Mouse (Mus musculus): Measurements from ENCODE around the gene Pde2a.
A peak's percentile ranks its signal among the peaks of the same experiment; 100 is the strongest.

The Pde2a gene

DNA sequence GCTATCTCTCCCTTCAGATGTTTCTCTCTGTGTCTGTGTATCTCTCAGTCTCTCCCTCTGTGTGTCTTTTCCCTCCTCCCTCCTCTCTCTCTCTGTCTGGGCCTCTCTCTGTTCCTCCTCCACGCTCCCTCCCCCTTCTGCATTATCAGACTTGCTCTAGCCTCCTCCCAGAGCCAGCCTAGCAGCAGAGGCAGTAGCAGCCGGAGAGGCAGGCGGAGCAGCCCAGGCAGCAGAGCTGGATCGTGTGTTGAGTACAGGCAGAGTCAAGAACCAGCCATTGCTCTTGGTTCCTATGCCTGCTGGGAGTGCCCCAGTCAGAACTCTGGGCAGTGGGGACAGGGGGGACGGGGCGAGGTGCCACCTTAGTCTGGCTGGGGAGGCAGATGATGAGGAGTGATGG, at the start of gene Pde2a:
Pde2a (plus strand) TSS at position 163 of the 400 bp plus-strand sequence.
- no peak for DNase-seq (ENCODE audit: low read depth, low spot score)

DNA sequence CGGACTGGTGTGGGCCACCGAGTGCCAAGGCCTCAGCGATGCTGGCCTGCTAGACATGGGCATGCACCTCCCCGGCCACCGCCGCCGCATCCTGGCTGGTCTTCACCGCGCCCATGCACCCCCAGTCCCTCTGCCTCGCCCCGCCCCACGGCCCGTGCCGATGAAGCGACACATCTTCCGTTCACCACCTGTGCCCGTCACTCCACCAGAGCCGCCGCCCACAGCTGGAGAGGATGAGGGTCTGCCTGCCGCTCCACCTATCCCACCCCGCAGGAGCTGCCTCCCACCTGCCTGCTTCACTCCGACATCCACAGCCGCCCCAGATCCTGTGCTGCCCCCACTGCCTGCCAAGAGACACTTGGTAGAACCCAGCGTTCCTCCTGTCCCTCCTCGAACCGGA, 48.4 kb upstream of the Pde2a start:
- no peak for DNase-seq (ENCODE audit: low read depth, low spot score)

DNA sequence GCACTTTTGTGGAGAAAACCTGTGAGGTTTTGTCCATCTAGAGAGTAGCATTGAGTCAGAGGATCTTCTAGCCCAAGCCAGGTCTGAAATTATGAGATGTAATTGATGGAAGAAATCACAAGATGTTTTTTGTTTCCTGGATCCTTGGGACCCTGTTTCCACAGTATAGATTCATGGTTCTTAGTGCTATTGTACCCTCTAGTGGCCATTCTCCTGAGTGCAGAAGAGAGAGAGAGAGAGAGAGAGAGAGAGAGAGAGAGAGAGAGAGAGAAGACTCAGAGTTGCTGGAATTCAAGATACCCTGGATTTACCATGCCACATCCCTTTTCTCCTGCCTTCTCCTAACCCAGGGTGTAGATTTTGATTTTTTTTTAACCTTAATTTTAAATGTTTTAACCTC, 47.3 kb upstream of the Pde2a start:
- DNase-seq (ENCODE audit: low read depth, low spot score): peak; percentile 49

DNA sequence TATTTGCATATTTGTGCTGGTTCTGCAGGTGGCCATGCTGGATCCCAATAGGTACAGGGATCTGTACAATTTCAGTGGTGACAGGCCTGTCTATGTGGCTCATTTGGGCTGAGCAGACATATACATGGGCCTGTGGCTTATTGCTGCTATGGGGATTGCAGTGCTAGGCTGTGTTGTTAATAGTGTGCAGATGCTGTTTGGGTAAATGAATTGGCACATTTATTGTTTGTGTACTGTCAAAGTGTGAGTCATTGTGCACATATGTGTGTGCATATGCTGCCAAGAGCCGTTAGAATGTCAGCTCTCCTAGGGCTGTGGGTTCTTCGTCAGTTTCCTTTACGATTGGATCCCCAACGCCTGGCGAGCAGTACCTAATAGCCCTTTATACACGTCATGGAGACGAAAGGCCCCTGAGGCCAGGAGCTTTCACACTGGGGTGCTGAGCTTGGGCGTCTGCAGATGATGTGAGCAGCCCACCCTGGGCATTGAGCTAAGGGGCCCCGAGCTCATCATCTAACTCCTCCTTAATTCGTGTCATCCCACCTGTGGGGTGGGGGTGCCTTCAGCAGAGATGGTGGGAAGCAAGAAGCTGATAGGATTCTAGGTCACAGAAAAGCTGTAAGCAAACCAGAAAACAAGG, 44.7 kb upstream of the Pde2a start:
- no peak for DNase-seq (ENCODE audit: low read depth, low spot score)

DNA sequence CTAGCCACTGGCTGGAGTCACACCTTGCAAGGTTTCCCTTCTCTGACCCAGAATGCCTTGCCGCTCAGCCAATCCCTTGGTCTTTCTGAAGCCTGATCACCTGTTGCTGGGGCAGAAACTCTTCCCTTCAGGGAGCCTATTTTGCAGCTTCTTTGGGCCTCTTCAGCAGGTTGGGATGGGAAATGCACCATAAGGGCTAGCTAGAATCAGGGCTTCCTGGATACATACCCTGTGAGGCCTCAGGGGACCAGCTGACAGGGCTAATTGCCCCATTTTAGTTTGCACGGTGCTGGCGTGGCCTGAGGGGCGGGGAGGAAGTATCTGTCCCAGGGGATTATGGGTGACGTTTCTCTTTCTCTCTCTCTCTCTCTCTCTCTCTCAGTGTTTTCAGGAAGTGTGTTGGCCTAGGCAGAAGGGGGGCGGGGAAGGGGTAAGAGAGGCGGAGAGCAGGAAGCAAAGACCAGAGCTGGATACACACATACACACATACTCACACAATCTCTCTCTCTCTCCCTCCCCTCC, 43.7 kb upstream of the Pde2a start:
- DNase-seq (ENCODE audit: low read depth, low spot score): peak; percentile 75

DNA sequence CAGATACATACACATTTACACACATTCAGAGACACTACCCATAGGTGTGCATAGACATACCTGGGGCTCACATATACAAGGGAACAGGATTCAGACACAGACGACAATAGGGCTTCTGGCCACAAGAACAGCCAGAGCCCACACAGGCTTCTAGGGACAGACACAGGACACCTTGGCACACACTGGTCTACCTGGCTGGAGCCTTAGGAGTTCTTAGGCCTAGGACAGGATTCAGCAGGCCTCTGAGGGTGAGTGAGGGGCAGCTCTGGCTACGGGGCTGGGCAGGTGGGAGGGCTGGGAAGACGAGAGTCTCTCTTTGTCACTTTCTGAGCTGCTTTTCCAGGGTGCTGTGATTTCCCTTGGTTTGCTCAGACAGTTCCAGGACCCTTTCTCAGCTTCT, 43.2 kb upstream of the Pde2a start:
- no peak for DNase-seq (ENCODE audit: low read depth, low spot score)

DNA sequence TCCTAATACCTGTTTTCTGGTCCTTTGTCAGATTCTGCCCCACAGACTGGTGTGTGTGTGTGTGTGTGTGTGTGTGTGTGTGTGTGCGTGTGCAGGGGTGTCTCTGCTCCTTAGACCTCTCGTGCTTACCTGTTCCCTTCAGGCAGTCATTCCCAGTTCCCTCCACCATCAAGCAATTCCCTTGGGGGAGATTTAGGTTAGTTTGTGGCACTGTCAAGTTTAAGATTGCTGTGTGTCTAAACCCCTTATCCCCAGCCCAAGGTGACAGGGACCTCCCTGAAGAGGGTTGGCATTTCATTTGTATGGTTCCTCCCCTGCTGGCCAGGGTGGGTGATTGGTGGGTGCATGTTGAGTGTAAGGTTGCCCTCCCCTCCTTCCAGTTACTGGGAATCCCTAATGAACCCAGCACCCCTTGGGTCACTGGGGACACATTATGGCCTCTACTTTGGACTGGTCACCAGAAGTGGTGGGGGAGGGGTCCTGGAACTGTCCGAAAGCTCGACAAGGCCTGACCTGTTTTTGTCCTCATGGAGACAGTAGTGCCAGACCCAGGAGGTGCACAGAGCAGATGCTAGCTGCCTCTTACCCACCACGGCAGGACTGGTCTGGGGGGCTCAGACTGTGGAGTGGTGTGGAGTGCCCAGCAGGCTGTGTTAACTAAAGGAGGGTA, 42.6 kb upstream of the Pde2a start:
- no peak for DNase-seq (ENCODE audit: low read depth, low spot score)

DNA sequence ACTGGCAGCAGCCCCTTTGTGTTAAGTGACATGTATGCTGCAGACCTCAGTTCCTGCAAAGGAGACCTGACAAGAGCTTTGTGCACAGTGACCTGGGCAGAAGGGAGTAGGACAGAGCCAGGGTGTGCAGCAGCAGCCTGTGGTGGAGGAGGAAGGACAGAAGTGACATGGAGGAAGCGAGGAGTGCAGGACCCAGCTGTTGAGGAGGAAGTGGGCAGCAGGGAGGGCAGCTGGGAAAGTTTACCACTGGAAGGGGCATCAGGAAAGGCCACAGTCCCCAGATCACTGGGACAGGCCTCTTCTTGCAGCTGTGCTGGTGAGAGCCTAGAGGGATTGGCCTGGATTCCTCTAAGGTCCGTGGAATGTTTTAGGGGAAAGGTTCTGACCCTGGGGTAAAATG, 41.8 kb upstream of the Pde2a start:
- no peak for DNase-seq (ENCODE audit: low read depth, low spot score)

DNA sequence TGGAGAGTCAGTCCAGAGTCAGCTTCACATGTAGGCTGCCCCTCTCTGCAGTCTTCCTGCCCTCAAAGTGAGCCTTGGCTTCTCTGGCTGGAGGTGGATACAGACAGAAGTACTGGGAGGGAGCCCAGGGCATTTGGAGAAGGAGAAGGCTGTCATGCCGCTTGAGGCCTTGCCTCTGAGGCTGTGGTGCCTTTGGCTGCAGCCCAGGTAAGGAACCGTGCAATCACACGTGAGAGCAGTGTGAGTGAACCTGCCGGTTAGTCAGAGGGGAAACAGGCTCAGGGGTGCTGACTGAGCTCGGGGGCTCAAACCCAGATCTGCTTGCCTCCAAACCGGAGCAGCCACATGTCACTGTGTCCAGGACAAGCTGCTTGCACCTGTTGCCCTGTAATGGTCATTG, 40.0 kb upstream of the Pde2a start:
- DNase-seq (ENCODE audit: low read depth, low spot score): no peak

DNA sequence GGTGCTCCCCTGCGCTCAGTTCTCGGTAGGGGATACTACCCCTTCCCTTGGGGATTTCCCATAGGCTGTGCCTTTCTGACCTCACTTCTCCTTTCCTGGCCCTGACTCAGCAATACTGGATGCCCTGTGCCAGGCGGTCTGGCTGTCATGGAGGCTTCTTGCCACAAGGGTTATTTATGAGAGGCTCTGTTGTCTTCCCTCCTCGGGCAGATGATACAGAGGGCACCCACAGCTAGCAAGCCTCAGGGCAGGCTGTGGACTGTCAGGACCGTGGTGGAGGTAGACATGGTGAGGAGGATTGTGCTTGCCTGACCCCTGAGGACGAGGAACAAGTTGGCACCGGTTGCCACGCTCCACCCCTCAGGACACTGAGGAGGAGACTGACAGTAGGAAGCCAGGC, 39.1 kb upstream of the Pde2a start:
- peak; percentile 63 for DNase-seq (ENCODE audit: low read depth, low spot score)

DNA sequence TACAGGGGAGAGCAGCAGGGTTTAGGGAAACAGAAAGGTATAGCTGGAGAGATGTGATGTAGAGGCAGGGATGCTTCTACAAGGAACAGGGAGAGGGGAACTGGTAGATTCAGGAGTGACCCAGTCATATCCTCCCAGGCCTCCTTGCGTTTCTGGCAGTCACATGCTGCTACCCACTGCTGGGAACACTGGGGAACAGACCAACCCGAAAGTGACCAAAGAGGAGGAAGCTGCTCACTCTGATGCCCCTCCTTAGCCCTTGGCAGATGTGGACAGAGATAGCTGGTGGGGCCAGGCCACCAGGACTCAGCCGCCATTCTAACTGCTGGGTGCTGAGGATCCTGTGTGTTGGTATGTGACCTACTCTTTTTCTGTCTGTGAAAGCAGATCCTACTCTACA, 37.7 kb upstream of the Pde2a start:
- DNase-seq (ENCODE audit: low read depth, low spot score): no peak

DNA sequence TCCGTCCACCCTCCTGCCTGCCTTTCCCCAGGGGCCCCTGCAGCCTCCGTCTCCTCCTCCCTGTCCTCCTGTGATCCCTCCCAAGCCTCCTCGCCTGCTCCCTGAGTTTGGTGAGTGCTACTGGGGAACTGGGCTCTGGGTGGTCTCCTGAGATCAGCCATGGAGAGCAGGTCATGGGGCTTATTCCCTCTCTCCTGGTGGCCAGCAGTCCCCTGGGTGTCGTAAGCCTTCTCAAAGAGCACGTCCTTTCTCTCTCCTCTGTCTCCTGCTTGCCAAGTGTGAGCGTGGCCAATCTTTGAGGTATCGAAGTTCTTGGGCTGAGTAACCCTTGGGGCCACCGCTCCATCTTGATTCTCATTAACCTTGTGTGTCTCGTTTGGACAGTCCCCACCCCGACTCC, 36.6 kb upstream of the Pde2a start:
- DNase-seq (ENCODE audit: low read depth, low spot score): no peak

DNA sequence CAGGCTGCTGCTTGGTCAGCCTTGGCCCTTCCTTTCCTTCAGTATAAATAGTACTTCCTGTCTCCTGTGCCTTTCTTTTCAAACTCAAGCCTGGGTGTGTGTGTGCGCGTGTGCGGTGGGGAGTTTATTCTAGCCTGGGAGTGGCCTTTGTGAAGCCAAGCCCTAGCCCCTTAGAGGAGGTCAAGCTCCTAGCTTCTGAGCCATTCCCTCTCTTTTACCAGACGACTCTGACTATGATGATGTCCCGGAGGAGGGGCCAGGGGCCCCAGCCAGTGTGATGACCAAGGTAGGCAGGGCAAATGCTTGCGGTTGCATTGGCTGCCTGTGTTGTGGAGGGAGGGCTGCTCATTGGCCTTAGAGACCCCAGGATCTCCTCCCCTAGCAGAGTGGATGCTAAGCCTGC, 36.2 kb upstream of the Pde2a start:
- peak; percentile 80 for DNase-seq (ENCODE audit: low read depth, low spot score)

DNA sequence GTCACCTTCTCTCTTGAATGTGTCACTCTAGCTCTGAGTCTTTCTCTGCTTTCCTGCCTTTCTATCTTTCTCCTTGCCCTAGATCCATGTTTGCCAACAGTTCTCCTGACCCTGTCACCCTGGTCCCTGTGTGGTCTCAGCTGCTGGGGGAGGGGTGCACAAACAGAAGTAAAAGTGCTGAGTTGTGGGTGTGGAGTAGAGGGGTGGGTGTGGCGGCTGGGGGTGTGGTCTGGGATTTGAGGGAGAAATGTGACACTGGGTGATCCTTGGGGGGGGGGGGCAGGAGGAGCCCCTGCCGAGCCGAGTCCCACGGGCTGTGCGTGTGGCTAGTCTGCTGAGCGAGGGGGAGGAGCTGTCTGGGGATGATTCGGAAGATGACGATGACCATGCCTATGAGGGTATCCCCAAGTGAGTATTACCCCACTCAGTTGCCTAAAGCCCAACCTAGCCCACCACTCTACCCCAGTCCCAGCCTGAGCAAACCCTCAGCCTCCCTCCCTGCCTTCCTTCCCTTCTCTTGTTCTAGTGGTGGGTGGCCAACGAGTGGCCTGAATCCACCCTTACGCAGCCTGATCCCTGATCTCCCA, 35.5 kb upstream of the Pde2a start:
- peak; percentile 29 for DNase-seq (ENCODE audit: low read depth, low spot score)

DNA sequence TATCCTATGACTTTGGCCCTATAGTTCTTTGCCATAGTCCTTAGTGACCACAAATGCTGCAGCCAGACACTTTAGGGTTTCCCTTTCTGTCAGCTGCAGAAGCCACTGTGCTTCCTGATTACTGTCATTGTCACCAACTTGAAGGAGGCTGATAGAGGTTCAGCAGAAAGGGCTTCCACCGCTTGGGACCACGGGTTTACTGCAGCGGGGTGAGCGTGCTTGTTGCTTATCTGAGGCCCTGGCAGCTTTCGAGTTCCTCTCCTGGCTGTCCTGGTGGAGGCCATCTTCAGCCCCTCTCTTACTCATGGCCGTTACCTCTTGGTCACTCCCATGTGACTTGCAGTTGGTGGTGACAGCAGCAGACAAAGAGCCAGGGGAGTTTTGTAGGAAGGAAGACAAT, 32.2 kb upstream of the Pde2a start:
- DNase-seq (ENCODE audit: low read depth, low spot score): no peak

DNA sequence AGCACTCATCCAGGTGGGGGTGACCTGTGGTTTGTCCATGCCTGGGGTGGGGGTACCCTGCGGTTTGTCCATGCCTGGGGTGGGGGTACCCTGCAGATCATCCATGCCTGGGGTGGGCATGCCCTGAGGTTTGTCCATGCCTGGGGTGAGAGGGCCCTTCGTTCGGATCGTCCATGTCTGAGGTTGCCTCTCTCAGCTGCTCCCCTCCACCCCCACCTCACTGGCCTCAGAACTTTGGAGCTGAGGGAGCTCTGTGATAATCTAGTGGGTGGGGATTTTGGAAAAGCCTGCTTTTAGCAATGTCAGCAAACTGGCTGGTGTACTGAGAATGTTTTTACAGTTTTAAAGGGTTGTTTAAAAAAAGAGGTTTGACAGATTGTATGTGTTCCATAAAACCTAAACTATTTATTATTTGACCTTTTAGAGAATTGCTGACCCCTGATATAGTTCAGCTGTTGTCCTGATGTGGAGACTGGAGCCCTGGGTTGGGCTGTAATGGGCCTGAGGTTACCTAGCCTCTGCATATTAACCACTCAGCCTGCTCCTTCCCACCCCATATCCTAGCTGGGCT, 29.5 kb upstream of the Pde2a start:
- no peak for DNase-seq (ENCODE audit: low read depth, low spot score)

DNA sequence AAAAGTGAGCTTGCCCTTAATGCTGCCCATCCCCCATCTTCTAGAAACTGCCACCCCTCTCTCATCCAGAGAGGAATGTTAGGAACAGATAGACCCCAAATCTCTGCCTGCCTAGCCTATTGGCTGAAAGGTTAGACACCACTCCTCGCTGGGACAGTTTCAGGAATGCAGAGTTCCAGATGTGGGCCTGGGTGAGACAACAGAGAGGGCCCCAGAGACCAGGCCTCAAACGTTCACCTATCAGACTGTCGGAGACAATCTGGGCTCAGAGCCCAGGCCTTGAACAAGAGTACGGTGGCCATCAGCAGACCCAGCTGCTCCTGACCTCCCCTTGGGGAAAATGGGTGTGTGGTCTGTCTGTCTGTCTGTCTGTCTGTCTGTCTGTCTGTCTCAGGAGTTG, 28.5 kb upstream of the Pde2a start:
- DNase-seq (ENCODE audit: low read depth, low spot score): no peak

DNA sequence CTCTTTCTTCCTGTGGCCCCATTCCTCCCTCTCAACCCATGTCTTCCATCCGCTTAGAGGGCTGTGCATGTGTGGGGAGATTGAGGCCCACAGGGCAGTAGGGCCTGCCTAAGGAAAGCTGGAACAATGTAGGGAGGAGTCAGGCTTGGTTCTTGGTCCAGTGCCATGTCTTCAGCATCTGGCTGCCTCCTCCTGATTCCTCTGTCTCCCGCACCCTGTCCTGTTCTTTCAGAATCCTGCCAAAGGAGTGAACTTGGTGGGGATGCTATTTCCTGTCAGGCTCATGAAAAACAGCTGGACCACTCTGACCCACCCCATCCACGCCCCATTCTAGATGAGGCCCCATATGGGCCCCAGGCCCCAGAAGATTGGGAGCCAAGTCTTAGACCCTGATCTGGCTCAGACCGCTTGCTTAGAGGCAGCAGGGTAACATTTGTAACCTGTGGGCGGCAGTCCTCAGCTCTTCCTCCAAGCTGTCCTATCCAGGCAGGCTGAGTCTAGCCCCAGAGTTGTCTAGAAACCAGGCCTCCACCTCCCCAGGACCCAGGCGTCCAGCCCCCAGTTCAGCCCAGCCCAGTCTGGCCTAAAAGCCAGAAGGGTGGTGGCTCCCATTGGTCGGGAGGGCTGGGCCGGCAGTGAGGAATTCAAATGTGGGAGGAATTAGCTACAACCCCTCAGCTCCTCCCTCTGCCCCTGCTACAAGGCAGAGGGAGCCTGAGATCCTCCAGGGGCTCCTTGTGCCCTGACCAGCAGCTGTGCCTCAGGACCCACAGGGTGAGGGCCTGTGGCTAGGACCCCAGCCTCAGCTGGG, 27.6 kb upstream of the Pde2a start:
- DNase-seq (ENCODE audit: low read depth, low spot score): peak; percentile 92

DNA sequence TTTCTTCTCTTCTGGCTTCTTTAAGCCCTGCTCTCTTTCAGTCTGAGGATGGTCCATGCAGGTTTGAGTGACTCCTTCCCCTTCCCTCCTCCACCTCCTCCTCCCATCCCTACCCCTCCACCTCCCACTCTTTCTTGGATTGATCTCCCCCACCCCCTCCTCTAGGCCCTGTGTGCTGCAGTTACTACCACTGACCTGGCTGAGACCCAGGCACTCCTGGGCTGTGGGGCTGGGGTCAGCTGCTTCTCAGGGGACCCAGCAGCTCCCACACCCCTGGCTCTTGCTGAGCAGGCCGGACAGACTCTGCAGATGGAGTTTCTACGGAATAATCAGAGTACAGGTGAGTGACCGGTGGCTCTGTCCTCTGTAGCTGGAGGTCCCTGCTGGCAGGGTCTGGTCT, 26.9 kb upstream of the Pde2a start:
- DNase-seq (ENCODE audit: low read depth, low spot score): no peak

DNA sequence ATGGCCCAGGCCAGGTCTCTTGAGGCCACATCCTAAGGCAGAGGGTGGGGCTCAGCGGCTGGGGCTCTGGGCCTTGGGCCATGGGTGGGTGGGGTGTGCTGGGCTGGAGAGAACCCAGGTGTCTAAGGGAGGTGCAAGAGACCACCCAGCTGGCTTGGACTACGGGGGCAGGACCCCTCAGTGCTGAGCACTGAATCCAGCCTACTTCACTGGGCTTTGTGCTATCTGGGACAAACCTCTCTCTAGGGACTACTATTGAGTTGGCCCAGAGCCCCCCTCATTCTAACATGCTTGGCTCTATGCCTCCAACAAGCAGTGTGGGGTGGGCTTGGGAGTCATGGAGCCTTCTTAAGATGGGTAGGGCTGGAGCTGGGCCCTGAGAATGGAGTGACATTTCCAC, 26.0 kb upstream of the Pde2a start:
- no peak for DNase-seq (ENCODE audit: low read depth, low spot score)

DNA sequence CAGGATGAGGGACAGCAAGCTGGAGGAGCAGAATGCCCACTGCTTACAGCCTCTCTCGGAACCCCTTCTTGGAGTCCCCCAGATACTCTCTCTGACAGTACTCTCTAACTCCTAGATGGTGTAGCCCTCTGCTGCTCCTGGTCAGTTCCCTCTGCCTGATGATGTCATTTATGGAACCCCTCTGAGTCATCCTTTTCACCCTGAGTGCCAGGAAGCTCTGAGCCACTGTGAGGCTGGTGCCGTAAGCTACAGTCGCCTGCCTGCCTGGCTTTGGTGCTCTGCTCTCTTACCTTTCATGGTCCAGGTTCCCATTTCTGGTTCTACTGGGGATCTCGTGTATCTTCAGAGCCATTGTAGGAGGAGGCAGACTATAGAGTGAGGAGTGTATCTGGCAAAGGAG, 24.3 kb upstream of the Pde2a start:
- no peak for DNase-seq (ENCODE audit: low read depth, low spot score)

DNA sequence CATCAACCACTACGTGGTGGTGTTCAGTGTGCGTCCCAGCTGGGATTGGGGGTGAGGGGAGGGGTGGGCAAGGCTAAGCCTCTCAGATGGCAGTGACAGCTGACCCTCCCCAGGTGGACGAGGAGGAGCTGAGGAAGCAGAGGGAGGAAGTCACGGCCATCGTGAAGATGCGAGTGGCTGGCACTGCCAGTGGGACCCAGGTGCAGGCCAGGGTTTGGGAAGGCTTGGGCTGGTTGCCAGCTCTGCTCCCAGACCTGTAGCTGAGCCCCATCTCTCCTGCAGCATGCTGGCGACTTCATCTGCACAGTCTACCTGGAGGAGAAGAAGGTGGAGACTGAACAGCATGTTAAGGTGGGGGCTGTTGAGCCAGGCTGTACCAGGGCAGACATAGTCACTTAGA, 20.0 kb upstream of the Pde2a start:
- DNase-seq (ENCODE audit: low read depth, low spot score): no peak
